Mouse (Mus musculus) liver, postnatal 0 days (tissue): ENCODE data around the gene Hoxa3. TPM values are rescaled to one million over a fixed set of nuclear protein-coding genes. Genes with fewer than 3 reads are reported as not detected.

ENCODE experiments used
- ATAC-seq: fragments of 200-750 bp; cut with Nextera tagmentation; 2 replicates; pipeline ENCODE4 v1.8.0; 2017; ENCODE audit warnings: mild to moderate bottlenecking, moderate library complexity
- DNase-seq: peaks from one replicate; pipeline ENCODE4 v3.0.0-alpha.2; 2016
- H3K27ac ChIP-seq: fragments of 300-500 bp; sonication (generic); 2 replicates; pipeline ENCODE4 v1.5.1; 2014; ENCODE audit warnings: antibody characterized with exemption, moderate library complexity, mild to moderate bottlenecking, low read depth
- H3K27me3 ChIP-seq: fragments of 300-500 bp; sonication (generic); 2 replicates; pipeline ENCODE4 v1.6.1; 2014; ENCODE audit warnings: low read length, control low read depth, mixed read lengths; ENCODE audit not compliant: insufficient read depth
- H3K36me3 ChIP-seq: fragments of 300-500 bp; sonication (generic); replicated peaks from 2 replicates; pipeline ENCODE4 v1.6.1; 2014; ENCODE audit warnings: mild to moderate bottlenecking, control low read depth, low read length, moderate library complexity, mixed read lengths; ENCODE audit not compliant: insufficient read depth
- H3K4me1 ChIP-seq: fragments of 300-500 bp; sonication (generic); 2 replicates; pipeline ENCODE4 v1.6.1; 2014; ENCODE audit warnings: antibody characterized with exemption, mild to moderate bottlenecking, control low read depth; ENCODE audit not compliant: insufficient read depth
- H3K4me2 ChIP-seq: fragments of 300-500 bp; sonication (generic); 2 replicates; pipeline ENCODE4 v1.6.1; 2014; ENCODE audit warnings: low read depth, mild to moderate bottlenecking, low read length, moderate library complexity, mixed read lengths
- H3K4me3 ChIP-seq: fragments of 300-500 bp; sonication (generic); 2 replicates; pipeline ENCODE4 v1.5.1; 2014; ENCODE audit warnings: low read depth, low read length
- H3K9ac ChIP-seq: fragments of 300-500 bp; sonication (generic); replicated peaks from 2 replicates; pipeline ENCODE4 v1.6.1; 2014; ENCODE audit warnings: mild to moderate bottlenecking, moderate library complexity
- H3K9me3 ChIP-seq: fragments of 300-500 bp; sonication (generic); 2 replicates; pipeline ENCODE4 v1.6.1; 2016; ENCODE audit warnings: mild to moderate bottlenecking, control low read depth, low read length, mixed read lengths
- CTCF ChIP-seq: sonication (generic); IDR thresholded peaks from 2 replicates; pipeline ENCODE4 v1.5.1; 2016; ENCODE audit warnings: antibody characterized with exemption, low read depth
- EP300 ChIP-seq: IDR thresholded peaks from 2 replicates; pipeline ENCODE4 v1.6.1; 2016; ENCODE audit warnings: antibody characterized with exemption, low read depth, mild to moderate bottlenecking
- WGBS: fragments of 180-500 bp; shearing (Covaris S2); extraction: QIAGEN DNeasy Blood & Tissue Kit; methylation state at CpG from one replicate; pipeline ENCODE4 v1.1.7; 2014; ENCODE audit not compliant: insufficient replicate concordance; 5-methylcytosine and 5-hydroxymethylcytosine counted together
- polyA plus RNA-seq: library from polyadenylated mRNA; unstranded; fragments of >200 nt; fragmentation: Nextera tagmentation; extraction: Ambion mirVana; gene quantifications from 2 replicates; pipeline ENCODE4 v1.2.1, GENCODE M21; 2015

Gene Hoxa3
- polyA plus RNA-seq, 1 experiment from 2014 or later, result 0.16 TPM

- H3K27ac ChIP-seq, result peak overlapping the region; percentile 67; the same call in 1 of the 2 replicates
- H3K9ac ChIP-seq, result no peak overlapping the region
- no peak overlapping the region for H3K4me3 ChIP-seq
- H3K4me2 ChIP-seq, result no peak overlapping the region
- TF ChIP-seq EP300 (no peak), CTCF (no peak)
- no peaks in the 10 kb centered on the region for H3K9me3 ChIP-seq
- ATAC-seq (no peak; the same call in 1 of the 2 replicates), DNase-seq (peak; percentile 18)
- H3K4me1 ChIP-seq, result peaks cover 3% of the 10 kb centered on the region; the same call in 1 of the 2 replicates
- H3K27me3 ChIP-seq, result peaks cover 90% of the 10 kb centered on the region
- WGBS, result 4% methylated on average over 5 of the region's 5 CpGs
- H3K36me3 ChIP-seq, result no peaks in the 10 kb centered on the region
These were observed 42.3 kb downstream of the Hoxa3 start for GRCm38 (mm10) chr6:52170898-52171223.

- H3K9ac ChIP-seq, result 0 out of 2 replicates have a peak overlapping the region, but pooled peaks have one; percentile 26
- H3K27me3 ChIP-seq, result peaks cover 92% of the 10 kb centered on the region
- peak; percentile 68 for ATAC-seq
- TF ChIP-seq EP300 (no peak), CTCF (no peak)
- peaks cover 3% of the 10 kb centered on the region; the same call in 1 of the 2 replicates for H3K4me1 ChIP-seq
- peak; percentile 23 for DNase-seq
- no peaks in the 10 kb centered on the region for H3K9me3 ChIP-seq
- H3K27ac ChIP-seq, result peak overlapping the region; percentile 67
- peak overlapping the region; percentile 38 for H3K4me2 ChIP-seq
- H3K4me3 ChIP-seq, result no peak overlapping the region
- 20% methylated on average over 40 of the region's 40 CpGs for WGBS
- H3K36me3 ChIP-seq, result no peaks in the 10 kb centered on the region
These were observed 42.8 kb downstream of the Hoxa3 start for GRCm38 (mm10) chr6:52170166-52170897.

GRCm38 (mm10) chr6:52169499-52170165 is 43.5 kb downstream of the Hoxa3 start:
- Histone ChIP-seq H3K36me3 (no peaks in the 10 kb centered on the region), H3K4me3 (no peak overlapping the region), H3K9ac (0 out of 2 replicates have a peak overlapping the region, but pooled peaks have one; percentile 26), H3K9me3 (no peaks in the 10 kb centered on the region), H3K4me2 (peak overlapping the region; percentile 38), H3K4me1 (peaks cover 3% of the 10 kb centered on the region; the same call in 1 of the 2 replicates), H3K27me3 (peaks cover 92% of the 10 kb centered on the region), H3K27ac (peak overlapping the region; percentile 67)
- DNase-seq, result no peak
- WGBS, result 46% methylated on average over 16 of the region's 16 CpGs
- no peak for TF ChIP-seq EP300
- no peak for TF ChIP-seq CTCF
- no peak for ATAC-seq

- Histone ChIP-seq H3K27ac (no peak overlapping the region), H3K9me3 (no peaks in the 10 kb centered on the region), H3K27me3 (peaks cover 95% of the 10 kb centered on the region), H3K4me2 (peak overlapping the region; percentile 13), H3K4me3 (no peak overlapping the region), H3K9ac (no peak overlapping the region), H3K4me1 (peaks cover 3% of the 10 kb centered on the region; the same call in 1 of the 2 replicates), H3K36me3 (no peaks in the 10 kb centered on the region)
- ATAC-seq (no peak), DNase-seq (no peak)
- WGBS, result 41% methylated on average over 42 of the region's 42 CpGs
- TF ChIP-seq CTCF, result no peak
- TF ChIP-seq EP300, result no peak
These were observed 44.7 kb downstream of the Hoxa3 start for GRCm38 (mm10) chr6:52168191-52169055.

- H3K4me2 ChIP-seq, result no peak overlapping the region
- H3K9ac ChIP-seq, result no peak overlapping the region
- DNase-seq (no peak), ATAC-seq (no peak)
- no peak overlapping the region for H3K4me3 ChIP-seq
- no peak overlapping the region for H3K27ac ChIP-seq
- peaks cover 3% of the 10 kb centered on the region; the same call in 1 of the 2 replicates for H3K4me1 ChIP-seq
- H3K36me3 ChIP-seq, result no peaks in the 10 kb centered on the region
- no peak for TF ChIP-seq EP300
- TF ChIP-seq CTCF, result no peak
- H3K27me3 ChIP-seq, result peaks cover 97% of the 10 kb centered on the region
- 43% methylated on average over 14 of the region's 14 CpGs for WGBS
- no peaks in the 10 kb centered on the region for H3K9me3 ChIP-seq
These were observed 45.4 kb downstream of the Hoxa3 start for GRCm38 (mm10) chr6:52167736-52168161.

- no peak for DNase-seq
- TF ChIP-seq CTCF (no peak), EP300 (no peak)
- ATAC-seq, result no peak
- Histone ChIP-seq H3K27ac (peak overlapping the region; percentile 3; the same call in 1 of the 2 replicates), H3K4me2 (no peak overlapping the region), H3K9me3 (no peaks in the 10 kb centered on the region), H3K9ac (no peak overlapping the region), H3K4me3 (no peak overlapping the region), H3K4me1 (no peaks in the 10 kb centered on the region), H3K27me3 (peaks cover 96% of the 10 kb centered on the region), H3K36me3 (no peaks in the 10 kb centered on the region)
- 44% methylated on average over 1 of the region's 1 CpGs for WGBS
These were observed 46.0 kb downstream of the Hoxa3 start for GRCm38 (mm10) chr6:52167176-52167575.
